9 mouse cellular contexts compared by ENCODE assay signal in genomic region chr8:77132903-77133637, GRCm38 (mm10).
A peak's percentile ranks its signal among the peaks of the same experiment; 100 is the strongest.
DNase-seq lines count a peak whose midpoint lies in the region; ATAC-seq lines count a peak whose summit lies in the region.
"Had no signal": no experiment of that assay in that cellular context is flagged by ENCODE, and none has a peak within 500 bp of the region (broad histone marks: within the 10 kb centered on the region; RNA-seq: fewer than 3 reads in every experiment).

No protein-coding gene starts in this region.

- peak; percentile 71 for ATAC-seq in heart, embryonic 14.5 days (ENCODE audit: insufficient number of reproducible peaks, insufficient read depth, low FRiP score, low read depth)

- WGBS in heart, embryonic 14.5 days: 26% methylated on average over 11 of the region's 11 CpGs
- 21% methylated on average over 11 of the region's 11 CpGs for WGBS in large intestine, adult 2 months

- DNase-seq in left cerebral cortex, adult 18-20 months (ENCODE audit: low spot score in 2 of 2): peak; percentile 44 to 45
- no peak for DNase-seq in left cerebral cortex, postnatal 4 days
- DNase-seq in embryo, embryonic 10.5 days (ENCODE audit: low spot score): peak; percentile 40
- peak; percentile 66 for DNase-seq in large intestine, adult 2 months (ENCODE audit: low read depth, low spot score)
- DNase-seq in lung, postnatal 14 days: peak; percentile 44
- DNase-seq in urinary bladder, postnatal 36 days (ENCODE audit: low spot score in 2 of 2): peak; percentile 66 to 70
- DNase-seq in ovary, postnatal 10 days (ENCODE audit: low spot score): no peak

- peaks cover 8% of the 10 kb centered on the region; the same call in 1 of the 2 replicates for H3K9me3 ChIP-seq in heart, embryonic 14.5 days (ENCODE audit: control insufficient read depth, low read length)

- H3K4me2 ChIP-seq in heart, embryonic 14.5 days (ENCODE audit: low read length): peak overlapping the region; percentile 54

- H3K27ac ChIP-seq in heart, embryonic 14.5 days (replicated peaks in 1 of 2; ENCODE audit: control insufficient read depth in 1 of 2, insufficient read depth in 1 of 2, low read depth in 2 of 2, low read length in 2 of 2): peak overlapping the region; percentile 62 to 68
- H3K27ac ChIP-seq: macrophage had no signal

- no peak overlapping the region for H3K4me3 ChIP-seq in heart, embryonic 14.5 days (ENCODE audit: control insufficient read depth in 1 of 2, insufficient read depth in 1 of 2, low read depth in 1 of 2, low read length in 2 of 2)

- no peaks in the 10 kb centered on the region for H3K36me3 ChIP-seq in heart, embryonic 14.5 days (ENCODE audit: control insufficient read depth, insufficient read depth, low read length)

- no peaks in the 10 kb centered on the region for H3K27me3 ChIP-seq in heart, embryonic 14.5 days (ENCODE audit: control insufficient read depth, insufficient read depth, low read length)

- H3K4me1 ChIP-seq in heart, embryonic 14.5 days (ENCODE audit: control insufficient read depth in 2 of 2, insufficient read depth in 2 of 2, low read length in 2 of 2): peaks cover 6 to 15% of the 10 kb centered on the region in 2 experiments

- H3K9ac ChIP-seq in heart, embryonic 14.5 days (ENCODE audit: low read length): 0 out of 2 replicates have a peak overlapping the region, but pooled peaks have one; percentile 14

- intact Hi-C loops in left cerebral cortex, postnatal 4 days (cut with DNase I): no loop called here

Comparison
In these comparisons a context has a peak if more than half of its experiments do, and no peak if none do; other contexts are left out.
1. DNase-seq: peak in left cerebral cortex, adult 18-20 months (2 of 2), embryo, embryonic 10.5 days (single experiment), large intestine, adult 2 months (single experiment), lung, postnatal 14 days (single experiment) and urinary bladder, postnatal 36 days (2 of 2); none in left cerebral cortex, postnatal 4 days (single experiment) and ovary, postnatal 10 days (single experiment).